Mouse (Mus musculus): ENCODE results near the gene Pgghg. TPM values are rescaled to one million over a fixed set of nuclear protein-coding genes. Genes with fewer than 3 reads are reported as not detected.
"Not testable (repeated sequence)": the region's sequence is repeated elsewhere in the genome, so short reads cannot be mapped to it uniquely, and the experiment has no call there.

Pgghg gene
- total RNA-seq, 2 experiments from 2014 or later, result 4.0 to 7.1 TPM

DNA sequence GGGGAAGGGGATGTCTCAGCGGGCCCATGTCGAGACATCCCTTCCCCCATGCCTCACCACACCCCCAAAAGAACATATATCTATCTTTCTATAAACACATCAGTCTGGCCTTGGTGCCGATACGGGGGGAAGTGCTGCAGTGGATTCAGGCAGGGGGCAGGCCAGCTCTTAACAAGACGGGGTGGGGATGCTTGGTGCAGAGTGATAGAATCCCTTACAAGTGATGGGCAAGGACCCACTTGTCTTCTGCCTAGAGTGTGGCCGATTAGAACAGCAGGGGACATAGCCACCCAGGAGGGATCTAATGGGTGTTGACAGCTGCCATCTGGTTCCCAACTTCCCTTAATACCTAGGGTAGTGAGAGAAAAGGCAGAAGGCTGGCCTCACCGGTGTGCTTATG is 29.7 kb downstream of the Pgghg start:
- DNase-seq (ENCODE audit: low spot score in 2 of 2), result no peak
- no peak for TF ChIP-seq CTCF (conservative IDR thresholded peaks at IDR 0.05)
- H3K4me3 ChIP-seq, result no peak overlapping the region
- no peak overlapping the region for H3K27ac ChIP-seq

DNA sequence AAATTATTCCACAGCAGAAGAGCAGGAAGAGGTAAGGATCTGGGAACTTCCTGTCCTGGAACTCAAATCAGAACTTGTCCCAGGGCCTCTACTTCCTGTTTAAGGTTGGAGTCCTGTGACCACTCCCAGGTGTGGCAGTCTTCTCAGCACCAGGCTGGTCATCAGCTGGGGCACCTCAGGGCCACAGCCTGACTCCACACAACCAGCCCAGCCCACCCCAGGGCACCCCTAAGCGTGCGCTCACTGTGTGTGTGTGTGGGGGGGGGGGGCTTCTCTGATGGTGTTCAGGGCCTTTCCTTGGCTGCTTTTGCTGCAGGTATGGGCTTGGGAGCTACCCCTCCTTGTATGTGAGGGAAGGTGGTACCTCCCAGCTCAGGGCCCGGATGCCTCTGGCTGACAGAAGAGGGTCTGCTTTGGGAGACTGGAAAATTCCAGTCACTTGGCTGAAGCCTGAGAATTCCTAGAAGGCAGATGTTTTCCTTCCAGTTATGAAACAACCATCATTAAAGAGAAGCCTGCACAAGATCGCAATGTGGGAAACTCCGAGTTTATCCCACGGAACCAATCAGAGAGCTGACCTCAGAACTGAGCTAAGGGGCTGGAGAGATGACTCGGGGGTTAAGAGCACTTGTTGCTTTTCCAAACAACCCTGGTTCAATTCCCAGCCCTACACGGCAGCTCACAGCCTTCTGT is 30.4 kb downstream of the Pgghg start:
- no peak for TF ChIP-seq CTCF (conservative IDR thresholded peaks at IDR 0.05)

DNA sequence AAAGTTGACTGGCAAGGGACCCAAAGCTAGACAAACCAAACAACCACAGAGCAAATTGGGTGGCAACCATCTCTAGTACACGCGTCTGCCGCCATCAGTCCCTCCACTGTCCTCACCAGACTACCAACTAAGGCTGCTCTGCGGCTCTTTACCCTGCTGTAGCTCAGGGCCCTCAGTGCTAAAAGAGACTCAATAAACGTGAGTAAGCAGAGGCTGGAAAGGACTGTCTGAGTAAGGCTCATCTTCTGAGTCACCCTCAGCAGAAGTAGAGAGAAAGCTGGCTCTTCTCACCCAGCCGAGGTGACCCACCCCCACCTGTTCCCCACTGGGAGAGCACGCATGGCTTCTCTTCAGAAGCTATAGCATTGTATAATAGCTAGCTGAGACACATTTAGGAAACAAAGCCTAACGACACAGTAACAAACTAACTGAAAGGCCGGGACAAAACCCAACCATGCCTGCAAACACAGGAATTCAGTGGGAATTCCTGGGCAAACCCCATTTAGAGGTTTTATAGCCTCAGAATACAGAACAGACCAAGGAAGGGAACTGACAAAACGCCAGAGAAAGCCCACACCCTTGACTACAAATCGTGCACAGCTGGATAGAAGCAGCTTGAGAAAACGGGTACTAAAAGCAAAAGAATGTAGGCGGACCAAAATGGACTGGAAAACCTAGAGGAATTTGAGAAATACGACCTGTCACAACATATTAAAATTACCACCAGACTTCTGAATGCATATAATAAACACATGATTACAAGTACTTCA is 32.4 kb downstream of the Pgghg start:
- H3K4me3 ChIP-seq, result no peak overlapping the region
- no peak for TF ChIP-seq CTCF (conservative IDR thresholded peaks at IDR 0.05)
- no peak for DNase-seq (ENCODE audit: low spot score in 2 of 2)
- H3K27ac ChIP-seq, result no peak overlapping the region

More for the DNA sequence above, 30.4 kb downstream of the Pgghg start:
- H3K4me3 ChIP-seq, result no peak overlapping the region
- H3K27ac ChIP-seq, result no peak overlapping the region
- DNase-seq (ENCODE audit: low spot score in 2 of 2), result no peak

DNA sequence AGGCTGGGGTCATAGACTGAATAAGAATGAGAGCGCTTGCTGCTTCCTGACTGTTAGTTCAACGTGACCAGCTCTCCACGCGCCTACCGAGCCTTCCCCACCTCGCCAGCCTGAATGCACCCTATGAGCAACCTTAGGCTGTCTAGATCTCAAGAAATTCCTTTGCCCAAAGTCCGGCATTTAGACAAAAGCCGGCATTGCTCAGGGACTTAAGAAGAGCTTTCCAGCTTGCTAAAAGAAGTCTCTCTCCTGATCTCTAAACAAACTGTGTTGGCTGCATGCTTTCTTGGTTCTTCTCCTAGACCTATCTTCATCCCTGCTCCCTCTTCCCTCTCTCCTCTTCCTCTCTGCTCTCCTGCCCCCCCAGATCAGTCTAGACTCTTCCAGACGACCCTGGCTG is 33.7 kb downstream of the Pgghg start:
- H3K27ac ChIP-seq, result no peak overlapping the region
- no peak for TF ChIP-seq CTCF (conservative IDR thresholded peaks at IDR 0.05)
- DNase-seq (ENCODE audit: low spot score in 2 of 2), result no peak

DNA sequence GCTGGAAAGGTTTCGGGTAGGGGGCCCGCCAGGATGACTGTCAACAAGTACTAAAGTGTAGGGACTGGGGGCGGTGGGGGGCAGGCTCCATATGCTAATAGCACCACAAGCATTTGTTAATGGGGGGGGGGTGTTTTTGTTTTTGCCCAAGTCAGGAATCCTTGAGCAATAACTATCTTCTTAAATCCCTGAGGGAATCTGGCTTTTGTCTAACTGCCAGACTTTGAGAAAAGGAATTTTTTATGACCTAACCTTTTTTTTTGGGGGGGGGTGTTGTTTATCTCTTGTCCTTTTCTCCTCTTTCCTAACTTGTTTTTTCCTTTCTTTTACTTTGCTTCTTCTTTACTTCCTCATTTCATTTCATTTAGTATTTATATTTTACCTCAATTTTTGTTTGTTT is 34.3 kb downstream of the Pgghg start:
- DNase-seq (ENCODE audit: low spot score in 2 of 2), result no peak
- no peak overlapping the region for H3K27ac ChIP-seq
- H3K4me3 ChIP-seq, result no peak overlapping the region
- no peak for TF ChIP-seq CTCF (conservative IDR thresholded peaks at IDR 0.05)

More for the DNA sequence above, 33.7 kb downstream of the Pgghg start:
- H3K4me3 ChIP-seq, result no peak overlapping the region

DNA sequence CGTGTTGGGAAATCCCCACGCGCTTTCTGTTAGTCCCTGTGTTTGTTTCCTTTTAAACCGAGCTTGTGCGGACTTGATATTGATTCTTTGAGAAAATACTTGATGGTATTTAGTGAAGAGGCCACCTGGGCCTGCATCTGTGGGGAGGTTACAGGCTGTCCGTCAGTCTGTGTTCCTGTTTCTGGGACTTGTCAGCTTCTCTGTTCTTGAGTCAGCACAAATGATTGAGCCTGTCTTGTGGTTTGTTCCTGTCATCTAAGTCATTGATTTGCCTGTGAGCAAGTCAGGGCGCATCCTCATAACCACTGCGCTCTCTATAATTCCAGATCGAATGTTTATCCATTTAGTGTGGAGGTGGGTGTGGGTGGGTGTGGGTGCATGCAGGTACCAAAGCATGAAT is 35.5 kb downstream of the Pgghg start:
- not testable (repeated sequence) for H3K27ac ChIP-seq; DNase-seq (ENCODE audit: low spot score in 2 of 2)

DNA sequence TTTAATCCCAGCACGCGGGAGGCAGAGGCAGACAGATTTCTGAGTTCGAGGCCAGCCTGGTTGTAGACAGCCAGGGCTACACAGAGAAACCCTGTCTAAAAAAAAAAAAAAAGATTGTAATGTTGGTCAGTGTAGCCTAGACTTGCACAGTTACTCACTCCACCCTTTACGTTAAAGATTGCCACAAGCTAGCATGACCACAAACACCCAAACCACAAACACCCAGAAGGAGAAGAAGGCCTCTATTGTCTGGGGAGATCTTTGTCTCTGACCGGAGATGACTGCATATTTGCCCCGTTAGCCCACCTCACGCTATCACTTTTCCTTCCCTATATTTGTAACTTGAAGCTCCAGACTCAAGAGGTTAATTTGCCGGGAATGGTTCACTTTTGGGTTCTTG is 40.5 kb downstream of the Pgghg start:
- Histone ChIP-seq H3K4me3 (no peak overlapping the region), H3K27ac (no peak overlapping the region)
- no peak for TF ChIP-seq CTCF (conservative IDR thresholded peaks at IDR 0.05)
- no peak for DNase-seq (ENCODE audit: low spot score in 2 of 2)

More for the DNA sequence above, 35.5 kb downstream of the Pgghg start:
- not testable (repeated sequence) for H3K4me3 ChIP-seq

DNA sequence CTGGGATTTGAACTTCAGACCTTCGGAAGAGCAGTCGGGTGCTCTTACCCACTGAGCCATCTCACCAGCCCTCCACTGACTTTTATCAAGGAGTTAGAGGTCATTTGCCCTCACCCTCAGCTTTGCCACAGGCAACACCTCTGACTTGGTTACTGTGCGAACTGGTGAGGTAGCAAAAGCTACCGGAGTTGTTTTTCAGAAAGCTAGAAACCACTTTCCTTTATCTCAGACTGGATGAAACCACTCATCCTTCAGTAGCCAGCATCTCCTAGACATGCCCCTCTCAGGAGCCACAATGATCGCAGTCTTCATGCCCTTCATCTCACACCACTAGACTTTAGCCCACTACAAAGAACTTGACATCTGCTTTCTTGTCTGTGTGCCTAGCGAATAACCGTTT is 41.8 kb downstream of the Pgghg start:
- Histone ChIP-seq H3K4me3 (no peak overlapping the region), H3K27ac (no peak overlapping the region)
- DNase-seq (ENCODE audit: low spot score in 2 of 2), result no peak
- TF ChIP-seq CTCF (conservative IDR thresholded peaks at IDR 0.05), result no peak

DNA sequence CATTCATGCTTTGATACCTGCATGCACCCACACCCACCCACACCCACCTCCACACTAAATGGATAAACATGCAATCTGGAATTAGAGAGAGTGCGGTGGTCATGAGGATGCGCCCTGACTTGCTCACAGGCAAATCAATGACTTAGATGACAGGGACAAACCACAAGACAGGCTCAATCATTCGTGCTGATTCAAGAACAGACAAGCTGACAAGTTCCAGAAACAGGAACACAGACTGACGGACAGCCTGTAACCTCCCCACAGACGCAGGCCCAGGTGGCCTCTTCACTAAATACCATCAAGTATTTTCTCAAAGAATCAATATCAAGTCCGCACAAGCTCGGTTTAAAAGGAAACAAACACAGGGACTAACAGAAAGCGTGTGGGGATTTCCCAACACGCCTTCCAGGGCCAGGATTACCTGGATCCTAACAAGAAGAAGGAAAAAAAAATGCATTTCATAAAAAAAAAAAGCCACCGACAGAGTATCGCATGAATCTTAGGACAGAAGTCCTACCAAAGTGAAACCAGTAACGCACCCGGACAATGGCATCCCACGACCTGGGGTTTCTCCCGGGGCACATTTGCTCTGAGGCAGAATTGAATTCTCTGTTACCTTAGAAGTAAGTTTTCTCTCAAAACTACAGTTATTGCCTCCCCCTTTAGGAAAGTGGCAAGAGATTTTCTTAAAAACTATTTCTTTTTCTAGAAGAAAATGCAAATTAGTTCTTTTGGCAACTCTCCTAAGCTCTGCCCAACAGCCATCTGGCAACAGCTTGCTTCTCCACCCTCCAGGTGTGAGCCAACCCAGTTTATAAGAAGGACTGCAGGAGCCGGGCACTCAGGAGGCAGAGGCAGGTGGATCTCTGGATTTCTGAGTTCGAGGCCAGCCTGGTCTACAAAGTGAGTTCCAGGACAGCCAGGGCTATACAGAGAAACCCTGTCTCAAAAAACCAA is 46.3 kb downstream of the Pgghg start:
- peak; percentile 25 to 43 for DNase-seq (ENCODE audit: low spot score in 2 of 2)

DNA sequence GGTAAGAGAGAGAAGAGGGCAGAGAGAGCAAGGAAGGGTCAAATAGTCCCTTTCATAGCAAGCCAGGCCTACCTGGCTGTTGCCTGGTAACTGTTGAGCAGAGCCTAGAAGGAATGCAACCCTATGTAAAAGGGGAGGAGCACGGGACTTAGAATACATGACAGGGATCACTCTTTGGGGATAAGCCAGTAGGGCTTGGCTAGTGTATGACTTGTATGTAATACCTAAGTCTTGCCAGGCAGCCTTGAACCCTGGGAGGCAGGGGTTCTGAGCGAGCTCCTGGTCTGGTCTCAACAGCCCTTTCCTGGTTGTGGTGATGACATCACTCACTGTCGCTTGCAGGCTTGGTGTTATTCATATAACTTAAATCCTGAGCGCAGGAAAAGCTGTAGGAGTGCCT is 47.8 kb downstream of the Pgghg start:
- Histone ChIP-seq H3K4me3 (no peak overlapping the region), H3K27ac (no peak overlapping the region)
- DNase-seq (ENCODE audit: low spot score in 2 of 2), result no peak
- no peak for TF ChIP-seq CTCF (conservative IDR thresholded peaks at IDR 0.05)

More for the DNA sequence above, 46.3 kb downstream of the Pgghg start:
- no peak overlapping the region for H3K27ac ChIP-seq
- no peak for TF ChIP-seq CTCF (conservative IDR thresholded peaks at IDR 0.05)
- H3K4me3 ChIP-seq, result no peak overlapping the region

DNA sequence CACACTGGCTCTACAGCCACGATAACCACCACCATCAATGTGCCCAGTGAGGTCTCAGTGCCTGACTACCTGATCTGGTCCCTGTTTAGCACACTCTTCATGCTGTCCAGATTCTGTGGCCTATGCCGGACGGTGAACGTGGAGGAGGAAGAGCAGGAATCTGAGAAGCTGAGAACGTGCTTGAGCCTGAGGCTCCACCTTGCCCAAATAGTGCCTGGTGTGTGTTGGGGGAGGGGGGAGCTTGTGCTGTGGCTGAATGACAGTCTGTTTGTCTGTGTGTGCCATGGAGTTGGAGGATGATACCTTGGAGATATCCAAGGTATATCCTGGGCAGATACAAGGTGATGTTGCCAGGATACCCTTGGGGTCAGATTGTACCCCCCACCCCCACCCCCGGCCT is 49.0 kb downstream of the Pgghg start:
- Histone ChIP-seq H3K27ac (no peak overlapping the region), H3K4me3 (no peak overlapping the region)
- no peak for DNase-seq (ENCODE audit: low spot score in 2 of 2)
- TF ChIP-seq CTCF (conservative IDR thresholded peaks at IDR 0.05), result no peak

DNA sequence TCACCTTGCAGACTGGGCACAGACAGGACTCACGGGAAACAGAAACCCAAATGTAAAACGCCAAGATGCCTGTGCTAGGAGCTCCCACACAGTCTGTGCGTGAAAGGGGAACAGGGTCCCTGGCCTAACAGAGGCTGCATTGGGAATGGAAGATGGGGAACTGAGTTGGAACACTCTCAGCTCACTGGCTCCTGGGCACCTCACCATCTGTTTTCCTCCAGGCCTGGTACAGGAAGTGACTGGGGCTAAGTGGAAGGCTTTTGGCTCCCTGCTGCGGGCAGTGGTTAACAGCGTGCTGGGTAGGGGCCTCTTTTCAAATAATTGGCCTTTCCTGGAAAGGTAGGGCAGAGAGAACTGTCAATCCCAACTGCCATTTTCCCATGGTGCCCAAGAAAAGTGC is 49.4 kb downstream of the Pgghg start:
- Histone ChIP-seq H3K4me3 (no peak overlapping the region), H3K27ac (no peak overlapping the region)
- DNase-seq (ENCODE audit: low spot score in 2 of 2), result no peak
- no peak for TF ChIP-seq CTCF (conservative IDR thresholded peaks at IDR 0.05)

Data from layer of hippocampus, adult 2 months (tissue).